Mouse (Mus musculus): ENCODE measurements around the gene Art4. TPM values are rescaled to one million over a fixed set of nuclear protein-coding genes. Genes with fewer than 3 reads are reported as not detected.

The Art4 gene
- polyA plus RNA-seq, 1 experiment from 2014 or later: 0.08 TPM

GRCm38 (mm10) chr6:136861020-136861419 is 3.5 kb upstream of the Art4 start:
- Histone ChIP-seq H3K4me2 (no peak overlapping the region), H3K27ac (no peak overlapping the region), H3K4me3 (no peak overlapping the region), H3K4me1 (no peaks in the 10 kb centered on the region), H3K27me3 (no peaks in the 10 kb centered on the region), H3K36me3 (ENCODE audit: poor library complexity, severe bottlenecking) (no peaks in the 10 kb centered on the region), H3K9me3 (replicated peaks) (no peaks in the 10 kb centered on the region), H3K9ac (no peak overlapping the region)
- ATAC-seq: peak; percentile 63
- WGBS: 50% methylated on average over 9 of the region's 9 CpGs

DNA sequence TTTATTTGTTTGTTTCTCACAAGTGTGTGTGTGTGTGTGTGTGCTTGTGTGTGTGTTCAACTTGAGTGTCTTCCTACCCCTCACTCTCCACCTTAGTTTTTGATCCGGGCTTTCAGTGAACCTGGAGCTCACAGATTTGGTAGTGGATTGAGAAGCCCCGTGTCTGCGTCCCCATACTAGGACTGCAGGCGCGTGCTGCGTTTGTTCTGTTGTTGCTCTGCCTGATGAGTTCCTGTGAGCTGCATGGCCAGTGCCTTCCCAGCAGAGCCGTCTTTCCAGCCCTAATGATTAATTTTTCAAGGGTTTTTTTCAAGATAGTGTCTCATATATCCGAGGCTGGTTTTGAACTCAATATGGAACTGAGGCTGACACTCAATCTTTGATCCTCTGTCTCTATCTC is 887 bp upstream of the Art4 start:
- no peak overlapping the region for H3K4me2 ChIP-seq
- H3K9me3 ChIP-seq (replicated peaks): no peaks in the 10 kb centered on the region
- H3K4me3 ChIP-seq: no peak overlapping the region
- no peaks in the 10 kb centered on the region for H3K36me3 ChIP-seq (ENCODE audit: poor library complexity, severe bottlenecking)
- no peak overlapping the region for H3K9ac ChIP-seq
- no peak overlapping the region for H3K27ac ChIP-seq
- WGBS: 84% methylated on average over 8 of the region's 8 CpGs
- no peaks in the 10 kb centered on the region for H3K27me3 ChIP-seq
- no peaks in the 10 kb centered on the region for H3K4me1 ChIP-seq
- ATAC-seq: no peak

GRCm38 (mm10) chr6:136857873-136858260 is 334 bp upstream of the Art4 start:
- no peaks in the 10 kb centered on the region for H3K9me3 ChIP-seq (replicated peaks)
- H3K4me2 ChIP-seq: no peak overlapping the region
- H3K4me1 ChIP-seq: peaks cover 2% of the 10 kb centered on the region; the same call in 1 of the 2 replicates
- H3K36me3 ChIP-seq (ENCODE audit: poor library complexity, severe bottlenecking): no peaks in the 10 kb centered on the region
- no peak overlapping the region for H3K27ac ChIP-seq
- no peak overlapping the region for H3K4me3 ChIP-seq
- ATAC-seq: no peak
- WGBS: 74% methylated on average over 11 of the region's 11 CpGs
- no peak overlapping the region for H3K9ac ChIP-seq
- no peaks in the 10 kb centered on the region for H3K27me3 ChIP-seq

GRCm38 (mm10) chr6:136856071-136856636 is 1.4 kb downstream of the Art4 start:
- no peak for ATAC-seq
- Histone ChIP-seq H3K36me3 (ENCODE audit: poor library complexity, severe bottlenecking) (no peaks in the 10 kb centered on the region), H3K4me3 (no peak overlapping the region), H3K4me1 (peaks cover 4% of the 10 kb centered on the region; the same call in 1 of the 2 replicates), H3K9me3 (replicated peaks) (no peaks in the 10 kb centered on the region), H3K27me3 (no peaks in the 10 kb centered on the region), H3K9ac (no peak overlapping the region), H3K27ac (no peak overlapping the region), H3K4me2 (no peak overlapping the region)
- WGBS: 67% methylated on average over 14 of the region's 14 CpGs

GRCm38 (mm10) chr6:136855183-136855582 is 2.4 kb downstream of the Art4 start:
- ATAC-seq: no peak
- no peak overlapping the region for H3K9ac ChIP-seq
- H3K27me3 ChIP-seq: no peaks in the 10 kb centered on the region
- no peaks in the 10 kb centered on the region for H3K9me3 ChIP-seq (replicated peaks)
- H3K36me3 ChIP-seq (ENCODE audit: poor library complexity, severe bottlenecking): no peaks in the 10 kb centered on the region
- WGBS: 87% methylated on average over 2 of the region's 2 CpGs
- no peak overlapping the region for H3K4me2 ChIP-seq
- no peak overlapping the region for H3K4me3 ChIP-seq
- H3K27ac ChIP-seq: no peak overlapping the region
- peaks cover 4% of the 10 kb centered on the region; the same call in 1 of the 2 replicates for H3K4me1 ChIP-seq

GRCm38 (mm10) chr6:136854361-136854781 is 3.2 kb downstream of the Art4 start:
- H3K36me3 ChIP-seq (ENCODE audit: poor library complexity, severe bottlenecking): no peaks in the 10 kb centered on the region
- no peak for ATAC-seq
- H3K27me3 ChIP-seq: no peaks in the 10 kb centered on the region
- WGBS: 88% methylated on average over 11 of the region's 11 CpGs
- H3K9ac ChIP-seq: no peak overlapping the region
- no peak overlapping the region for H3K4me3 ChIP-seq
- peaks cover 4% of the 10 kb centered on the region; the same call in 1 of the 2 replicates for H3K4me1 ChIP-seq
- no peaks in the 10 kb centered on the region for H3K9me3 ChIP-seq (replicated peaks)
- H3K27ac ChIP-seq: no peak overlapping the region
- no peak overlapping the region for H3K4me2 ChIP-seq

GRCm38 (mm10) chr6:136852762-136853161 is 4.8 kb downstream of the Art4 start:
- no peak overlapping the region for H3K4me2 ChIP-seq
- peaks cover 4% of the 10 kb centered on the region; the same call in 1 of the 2 replicates for H3K4me1 ChIP-seq
- no peaks in the 10 kb centered on the region for H3K36me3 ChIP-seq (ENCODE audit: poor library complexity, severe bottlenecking)
- no peak overlapping the region for H3K27ac ChIP-seq
- WGBS: 60% methylated on average over 3 of the region's 3 CpGs
- no peak for ATAC-seq
- no peak overlapping the region for H3K4me3 ChIP-seq
- H3K9me3 ChIP-seq (replicated peaks): no peaks in the 10 kb centered on the region
- H3K27me3 ChIP-seq: no peaks in the 10 kb centered on the region
- 0 out of 2 replicates have a peak overlapping the region, but pooled peaks have one; percentile 7 for H3K9ac ChIP-seq

DNA sequence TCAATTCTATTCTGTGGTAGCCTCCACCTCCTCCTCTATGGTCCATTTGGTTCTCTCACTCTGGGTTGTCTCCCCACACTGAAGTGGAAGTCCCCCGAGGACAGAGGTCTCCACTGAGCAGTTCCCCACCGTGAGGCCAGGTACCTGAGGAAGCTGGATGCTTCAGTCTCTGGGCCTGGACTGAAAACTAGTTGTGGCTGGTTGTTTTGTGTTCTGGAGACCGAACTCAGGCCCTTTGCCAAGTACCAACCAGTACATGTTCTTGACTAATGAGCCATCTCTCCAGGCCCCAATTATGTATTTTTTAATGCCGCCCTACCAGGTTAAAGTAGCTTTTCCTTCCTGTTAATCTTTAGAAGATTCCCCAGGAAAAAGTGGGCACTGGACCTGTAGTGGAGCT is 5.2 kb downstream of the Art4 start:
- H3K36me3 ChIP-seq (ENCODE audit: poor library complexity, severe bottlenecking): no peaks in the 10 kb centered on the region
- no peak overlapping the region for H3K4me3 ChIP-seq
- peaks cover 4% of the 10 kb centered on the region; the same call in 1 of the 2 replicates for H3K4me1 ChIP-seq
- no peak overlapping the region for H3K4me2 ChIP-seq
- H3K27ac ChIP-seq: no peak overlapping the region
- no peak overlapping the region for H3K9ac ChIP-seq
- no peaks in the 10 kb centered on the region for H3K9me3 ChIP-seq (replicated peaks)
- no peaks in the 10 kb centered on the region for H3K27me3 ChIP-seq
- 77% methylated on average over 4 of the region's 4 CpGs for WGBS
- no peak for ATAC-seq

DNA sequence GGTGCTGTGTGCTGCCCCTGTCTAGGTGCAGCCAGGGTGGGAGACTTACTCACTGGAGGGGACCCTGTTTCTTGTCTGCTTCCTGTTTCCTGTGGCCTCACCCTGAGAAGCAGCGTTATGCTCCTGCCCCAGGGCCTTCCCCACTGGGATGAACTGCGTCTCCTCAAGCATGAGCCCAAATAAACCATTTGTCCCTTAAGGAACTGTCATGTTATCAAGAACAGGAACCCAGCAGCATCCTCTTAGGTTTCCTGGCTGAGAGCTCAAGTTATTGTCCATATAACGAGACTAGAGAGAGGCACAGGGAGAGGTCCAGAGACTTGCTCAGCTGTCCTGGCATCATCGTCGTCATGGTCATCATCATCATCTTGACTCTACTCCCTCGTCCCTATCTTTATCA is 7.3 kb downstream of the Art4 start:
- 84% methylated on average over 6 of the region's 6 CpGs for WGBS

GRCm38 (mm10) chr6:136848971-136849370 is 8.6 kb downstream of the Art4 start:
- H3K27me3 ChIP-seq: no peaks in the 10 kb centered on the region
- no peaks in the 10 kb centered on the region for H3K36me3 ChIP-seq (ENCODE audit: poor library complexity, severe bottlenecking)
- no peak overlapping the region for H3K9ac ChIP-seq
- no peak overlapping the region for H3K4me3 ChIP-seq
- ATAC-seq: no peak
- WGBS: 86% methylated on average over 5 of the region's 5 CpGs
- no peak overlapping the region for H3K4me2 ChIP-seq
- peaks cover 4% of the 10 kb centered on the region; the same call in 1 of the 2 replicates for H3K4me1 ChIP-seq
- H3K27ac ChIP-seq: no peak overlapping the region
- H3K9me3 ChIP-seq (replicated peaks): no peaks in the 10 kb centered on the region

More for the DNA sequence above, 7.3 kb downstream of the Art4 start:
- no peak overlapping the region for H3K4me3 ChIP-seq
- H3K9me3 ChIP-seq (replicated peaks): no peaks in the 10 kb centered on the region
- no peaks in the 10 kb centered on the region for H3K36me3 ChIP-seq (ENCODE audit: poor library complexity, severe bottlenecking)
- no peak overlapping the region for H3K9ac ChIP-seq
- H3K4me1 ChIP-seq: peaks cover 4% of the 10 kb centered on the region; the same call in 1 of the 2 replicates
- H3K27me3 ChIP-seq: no peaks in the 10 kb centered on the region
- no peak for ATAC-seq
- no peak overlapping the region for H3K27ac ChIP-seq
- no peak overlapping the region for H3K4me2 ChIP-seq

DNA sequence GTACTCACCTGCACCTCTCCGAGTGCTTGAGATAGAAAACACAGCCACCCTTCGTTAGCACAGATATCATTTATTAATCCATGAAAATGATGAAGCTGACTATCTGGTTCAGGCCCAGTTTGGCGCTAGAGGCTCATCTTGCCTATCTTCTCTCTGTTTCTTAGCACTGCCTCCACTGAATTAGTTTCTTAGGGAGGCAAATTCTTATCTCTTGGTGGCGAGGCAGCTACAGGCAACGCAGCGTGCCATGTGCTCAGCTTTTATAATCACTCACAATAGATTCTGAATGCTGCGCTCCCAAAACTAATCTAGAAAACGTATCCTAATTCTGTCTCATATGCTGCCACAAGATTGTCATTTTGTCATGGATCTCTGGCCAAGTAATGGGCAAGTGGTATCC is 9.1 kb downstream of the Art4 start:
- WGBS: 87% methylated on average over 8 of the region's 8 CpGs
- Histone ChIP-seq H3K4me1 (peaks cover 4% of the 10 kb centered on the region; the same call in 1 of the 2 replicates), H3K36me3 (ENCODE audit: poor library complexity, severe bottlenecking) (no peaks in the 10 kb centered on the region), H3K27ac (no peak overlapping the region), H3K27me3 (no peaks in the 10 kb centered on the region), H3K4me2 (no peak overlapping the region), H3K9me3 (replicated peaks) (no peaks in the 10 kb centered on the region), H3K9ac (no peak overlapping the region), H3K4me3 (no peak overlapping the region)
- no peak for ATAC-seq

- H3K4me3 ChIP-seq: no peak overlapping the region
- peaks cover 2% of the 10 kb centered on the region; the same call in 1 of the 2 replicates for H3K4me1 ChIP-seq
- H3K4me2 ChIP-seq: no peak overlapping the region
- no peak for ATAC-seq
- WGBS: 34% methylated on average over 2 of the region's 2 CpGs
- H3K9ac ChIP-seq: no peak overlapping the region
- no peaks in the 10 kb centered on the region for H3K36me3 ChIP-seq (ENCODE audit: poor library complexity, severe bottlenecking)
- H3K27ac ChIP-seq: no peak overlapping the region
- no peaks in the 10 kb centered on the region for H3K9me3 ChIP-seq (replicated peaks)
- H3K27me3 ChIP-seq: no peaks in the 10 kb centered on the region
These were observed 9.7 kb downstream of the Art4 start for GRCm38 (mm10) chr6:136847790-136848189.

DNA sequence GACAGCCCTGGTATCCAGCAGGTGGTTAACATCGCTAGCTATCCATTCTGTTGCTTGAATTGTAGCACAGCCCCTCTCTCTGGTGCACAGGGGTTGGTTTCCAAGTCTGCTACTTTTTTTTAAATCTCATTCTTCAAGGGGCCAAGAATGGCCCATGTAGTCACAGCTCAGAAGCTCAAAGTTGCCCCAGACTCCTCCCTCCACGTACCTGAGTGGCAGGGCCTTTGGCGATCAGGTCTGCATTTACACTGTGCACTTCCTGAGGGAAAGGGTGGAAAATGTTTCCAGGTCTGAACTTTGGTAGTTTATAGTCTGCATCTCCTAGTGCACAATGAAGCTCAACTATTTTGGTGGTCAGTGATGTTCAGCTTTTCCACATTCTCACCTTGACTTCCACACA is 10.3 kb downstream of the Art4 start:
- Histone ChIP-seq H3K4me3 (no peak overlapping the region), H3K27ac (no peak overlapping the region), H3K9ac (no peak overlapping the region), H3K4me2 (no peak overlapping the region), H3K9me3 (replicated peaks) (no peaks in the 10 kb centered on the region), H3K4me1 (no peaks in the 10 kb centered on the region), H3K36me3 (ENCODE audit: poor library complexity, severe bottlenecking) (no peaks in the 10 kb centered on the region), H3K27me3 (no peaks in the 10 kb centered on the region)
- no peak for ATAC-seq
- 96% methylated on average over 3 of the region's 3 CpGs for WGBS

All from forebrain, embryonic 13.5 days (tissue).